Mouse (Mus musculus): ENCODE results near the gene Lhfpl2. TPM values are rescaled to one million over a fixed set of nuclear protein-coding genes. Genes with fewer than 3 reads are reported as not detected.

Gene Lhfpl2
- total RNA-seq, 1 experiment from 2014 or later, result 8.1 TPM

DNA sequence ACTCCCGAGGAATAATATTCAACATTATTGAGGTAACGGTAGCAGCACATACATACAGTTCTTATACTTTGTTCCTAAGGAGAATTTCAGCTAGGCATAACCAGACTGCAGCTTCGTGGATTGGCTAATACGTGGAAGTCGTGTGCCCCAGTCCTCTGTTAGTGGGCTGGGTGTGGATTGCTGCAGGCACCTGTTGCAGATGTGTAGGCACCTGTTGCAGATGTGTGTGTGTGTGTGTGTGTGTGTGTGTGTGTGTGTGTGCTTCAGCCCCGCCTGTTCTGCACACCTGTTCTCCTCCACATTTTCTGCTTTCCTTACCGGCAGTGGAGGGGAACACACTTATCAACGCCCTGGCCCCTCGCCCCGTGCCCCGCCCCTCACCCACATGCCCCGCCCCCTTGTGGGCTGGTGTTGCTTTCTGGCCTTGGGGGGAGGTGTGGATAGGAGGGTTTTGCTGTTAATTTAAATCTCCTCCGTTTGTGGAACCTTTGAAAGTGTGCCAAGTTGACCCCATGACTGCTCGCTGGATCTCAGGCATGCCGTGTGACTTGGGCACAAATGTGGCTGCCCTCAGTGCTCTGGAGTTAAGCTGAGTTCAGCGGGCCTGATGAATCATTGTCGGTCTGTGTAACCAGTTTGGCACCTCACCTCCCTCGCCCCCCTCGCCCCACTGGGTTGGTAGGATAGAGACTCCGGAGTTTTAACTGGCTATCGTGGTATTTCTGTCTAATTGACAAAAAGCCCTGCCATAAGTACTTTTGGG is 4.9 kb downstream of the Lhfpl2 start:
- peak in 1 of 2 experiments; percentile 27; a peak in 1 of 4 replicates for ATAC-seq (replicated peaks in 1 of 2; ENCODE audit: insufficient read depth in 1 of 2, low FRiP score in 2 of 2, low TSS enrichment in 1 of 2, low read depth in 1 of 2, poor library complexity in 2 of 2, severe bottlenecking in 2 of 2)

DNA sequence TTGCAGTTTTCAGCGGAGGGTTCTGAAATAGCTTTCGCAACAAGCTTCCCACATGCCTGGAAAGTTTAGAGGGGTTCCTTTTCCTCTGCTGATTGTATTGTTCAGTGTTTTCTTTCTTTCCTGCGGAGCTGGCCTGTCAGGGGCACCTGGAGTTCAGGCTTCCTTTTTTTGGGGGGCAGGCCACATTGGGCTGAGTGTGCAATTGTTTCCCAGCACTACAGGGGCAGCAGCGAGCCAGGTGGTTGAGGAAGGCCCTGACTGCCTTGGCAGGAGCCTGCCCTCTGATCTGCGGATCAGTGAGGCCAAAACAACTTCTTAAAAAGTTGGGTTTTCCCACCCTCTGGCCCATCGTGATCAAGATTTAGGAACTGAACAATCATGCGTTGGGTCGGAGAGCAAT is 5.6 kb downstream of the Lhfpl2 start:
- peak; percentile 87 to 88 for ATAC-seq (replicated peaks in 1 of 2; ENCODE audit: insufficient read depth in 1 of 2, low FRiP score in 2 of 2, low TSS enrichment in 1 of 2, low read depth in 1 of 2, poor library complexity in 2 of 2, severe bottlenecking in 2 of 2)

- ATAC-seq (replicated peaks in 1 of 2; ENCODE audit: insufficient read depth in 1 of 2, low FRiP score in 2 of 2, low TSS enrichment in 1 of 2, low read depth in 1 of 2, poor library complexity in 2 of 2, severe bottlenecking in 2 of 2), result no peak
These were observed 7.0 kb downstream of the Lhfpl2 start for GRCm38 (mm10) chr13:94064571-94064970.

- 0 out of 4 replicates have a peak, but pooled peaks of 1 of the 2 experiments have one; percentile 14 for ATAC-seq (replicated peaks in 1 of 2; ENCODE audit: insufficient read depth in 1 of 2, low FRiP score in 2 of 2, low TSS enrichment in 1 of 2, low read depth in 1 of 2, poor library complexity in 2 of 2, severe bottlenecking in 2 of 2)
These were observed 7.9 kb downstream of the Lhfpl2 start for GRCm38 (mm10) chr13:94065276-94066050.

- ATAC-seq (replicated peaks in 1 of 2; ENCODE audit: insufficient read depth in 1 of 2, low FRiP score in 2 of 2, low TSS enrichment in 1 of 2, low read depth in 1 of 2, poor library complexity in 2 of 2, severe bottlenecking in 2 of 2), result no peak
These were observed 9.2 kb downstream of the Lhfpl2 start for GRCm38 (mm10) chr13:94066626-94067275.

DNA sequence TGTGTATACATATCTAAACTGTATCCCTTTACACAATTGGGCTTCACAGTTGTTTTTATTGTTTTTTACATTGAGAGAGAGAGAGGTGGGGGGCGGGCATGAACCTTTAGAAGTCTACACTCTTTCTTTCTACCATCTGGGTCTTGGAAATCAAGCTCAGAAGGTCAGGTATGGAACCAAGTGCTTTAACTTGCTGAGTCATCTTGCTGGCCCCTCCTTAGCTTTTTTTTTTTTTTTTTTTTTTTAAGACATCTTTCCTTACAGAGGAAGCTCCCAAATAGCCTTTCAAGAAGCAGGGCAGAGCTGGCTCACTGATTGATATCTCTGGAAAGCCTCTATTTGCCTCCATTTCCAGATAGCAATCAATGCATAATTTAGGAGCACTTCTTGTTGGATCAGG is 10.7 kb downstream of the Lhfpl2 start:
- no peak for ATAC-seq (replicated peaks in 1 of 2; ENCODE audit: insufficient read depth in 1 of 2, low FRiP score in 2 of 2, low TSS enrichment in 1 of 2, low read depth in 1 of 2, poor library complexity in 2 of 2, severe bottlenecking in 2 of 2)

DNA sequence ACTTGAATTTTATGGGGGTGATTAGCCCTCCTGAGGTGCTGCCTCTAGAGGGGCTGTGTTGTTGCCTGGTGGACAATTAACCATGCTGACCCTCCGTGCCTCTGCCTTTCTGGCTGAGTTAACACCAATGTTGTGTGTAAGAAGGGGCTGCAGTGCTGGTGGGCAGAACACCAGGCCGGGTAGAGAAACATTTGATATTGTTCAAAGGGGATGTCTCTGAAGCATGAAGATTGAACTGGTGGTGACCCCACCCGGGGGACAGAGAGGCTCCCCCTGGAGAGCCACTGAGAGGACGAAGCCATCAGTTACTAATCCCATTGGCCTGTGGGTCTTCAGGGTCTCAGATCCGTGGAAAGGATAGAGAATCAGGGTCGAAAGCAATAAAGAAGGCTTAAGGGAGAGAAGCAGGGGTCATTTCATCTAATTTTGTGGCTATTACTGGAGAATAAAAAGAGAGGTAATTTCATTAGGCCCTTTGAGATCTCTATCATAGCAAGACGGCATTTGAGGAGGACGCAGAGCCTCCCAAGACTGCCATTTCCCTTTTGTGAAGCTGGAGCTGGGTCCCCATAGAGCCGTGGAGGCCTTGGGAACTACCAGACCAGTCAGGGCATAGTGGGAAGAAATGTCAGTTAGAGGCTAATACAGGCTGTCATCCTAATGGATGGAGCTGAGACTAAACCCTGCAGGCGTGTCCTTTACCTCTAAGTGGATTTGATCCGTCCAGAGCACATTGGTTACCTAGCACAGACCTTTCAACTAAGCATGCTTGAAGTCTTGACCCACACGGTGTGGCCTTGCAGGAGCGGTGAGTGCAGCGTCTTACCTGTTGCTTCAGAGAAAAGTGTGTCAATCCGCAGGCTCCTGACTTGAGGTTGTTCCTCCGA is 12.1 kb downstream of the Lhfpl2 start:
- no peak for ATAC-seq (replicated peaks in 1 of 2; ENCODE audit: insufficient read depth in 1 of 2, low FRiP score in 2 of 2, low TSS enrichment in 1 of 2, low read depth in 1 of 2, poor library complexity in 2 of 2, severe bottlenecking in 2 of 2)

DNA sequence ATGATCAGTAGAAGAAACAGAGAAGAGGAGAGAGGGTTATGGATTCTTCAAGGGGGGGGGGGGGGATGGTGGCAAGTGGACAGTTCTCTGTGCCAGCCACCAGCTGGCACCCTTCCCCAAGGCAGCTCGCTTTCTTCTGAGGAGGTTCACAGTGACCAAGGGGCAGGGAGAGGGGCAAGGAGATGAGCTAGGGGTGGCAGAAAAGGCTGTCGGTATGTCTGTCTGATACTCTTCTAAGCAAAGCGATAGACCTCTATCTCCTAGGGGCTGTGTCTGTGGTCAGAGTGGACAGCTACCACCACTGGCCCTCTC is 12.7 kb downstream of the Lhfpl2 start:
- ATAC-seq (replicated peaks in 1 of 2; ENCODE audit: insufficient read depth in 1 of 2, low FRiP score in 2 of 2, low TSS enrichment in 1 of 2, low read depth in 1 of 2, poor library complexity in 2 of 2, severe bottlenecking in 2 of 2), result no peak

DNA sequence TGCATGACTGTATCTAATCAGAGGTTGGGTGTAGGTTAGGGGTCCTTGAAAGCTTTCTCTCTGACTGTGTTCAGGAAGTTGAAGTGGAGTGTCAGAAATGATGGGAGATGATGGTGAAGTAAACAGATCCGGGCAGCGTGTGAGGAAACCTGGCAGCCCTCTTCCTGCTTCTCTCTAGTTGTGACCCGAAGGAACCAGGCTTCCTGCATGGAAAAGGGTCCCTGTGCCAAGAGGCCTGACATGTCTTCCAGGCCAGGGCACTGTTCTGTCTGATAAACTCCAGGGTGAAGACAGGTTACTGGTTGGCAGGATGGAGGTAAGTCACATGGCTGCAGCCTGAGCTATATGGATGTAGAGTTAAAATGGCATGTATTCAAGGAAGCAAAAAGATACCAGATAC is 13.3 kb downstream of the Lhfpl2 start:
- ATAC-seq (replicated peaks in 1 of 2; ENCODE audit: insufficient read depth in 1 of 2, low FRiP score in 2 of 2, low TSS enrichment in 1 of 2, low read depth in 1 of 2, poor library complexity in 2 of 2, severe bottlenecking in 2 of 2), result no peak

- ATAC-seq (replicated peaks in 1 of 2; ENCODE audit: insufficient read depth in 1 of 2, low FRiP score in 2 of 2, low TSS enrichment in 1 of 2, low read depth in 1 of 2, poor library complexity in 2 of 2, severe bottlenecking in 2 of 2), result no peak
These were observed 15.6 kb downstream of the Lhfpl2 start for GRCm38 (mm10) chr13:94073046-94073715.

DNA sequence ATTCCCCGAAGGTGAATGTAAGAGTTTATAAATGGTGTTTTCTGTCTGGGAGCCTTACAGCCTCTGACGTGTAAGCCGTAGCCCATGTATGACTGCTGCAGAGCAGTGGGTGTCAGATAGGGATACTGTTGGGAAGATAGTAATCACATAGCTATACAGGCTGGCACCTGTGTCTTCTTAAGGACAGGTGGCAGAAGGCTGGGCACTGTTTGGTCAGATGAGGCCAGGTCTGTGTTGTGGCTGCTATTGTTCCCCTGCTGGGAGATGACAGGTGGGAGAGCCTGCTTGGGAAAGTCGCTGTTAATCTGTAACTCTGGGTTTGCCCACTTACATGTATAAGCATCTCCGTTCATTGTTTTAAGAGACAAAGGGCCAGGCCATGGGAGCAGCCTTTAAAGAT is 16.1 kb downstream of the Lhfpl2 start:
- ATAC-seq (replicated peaks in 1 of 2; ENCODE audit: insufficient read depth in 1 of 2, low FRiP score in 2 of 2, low TSS enrichment in 1 of 2, low read depth in 1 of 2, poor library complexity in 2 of 2, severe bottlenecking in 2 of 2), result no peak

- no peak for ATAC-seq (replicated peaks in 1 of 2; ENCODE audit: insufficient read depth in 1 of 2, low FRiP score in 2 of 2, low TSS enrichment in 1 of 2, low read depth in 1 of 2, poor library complexity in 2 of 2, severe bottlenecking in 2 of 2)
These were observed 17.6 kb downstream of the Lhfpl2 start for GRCm38 (mm10) chr13:94075181-94075580.

DNA sequence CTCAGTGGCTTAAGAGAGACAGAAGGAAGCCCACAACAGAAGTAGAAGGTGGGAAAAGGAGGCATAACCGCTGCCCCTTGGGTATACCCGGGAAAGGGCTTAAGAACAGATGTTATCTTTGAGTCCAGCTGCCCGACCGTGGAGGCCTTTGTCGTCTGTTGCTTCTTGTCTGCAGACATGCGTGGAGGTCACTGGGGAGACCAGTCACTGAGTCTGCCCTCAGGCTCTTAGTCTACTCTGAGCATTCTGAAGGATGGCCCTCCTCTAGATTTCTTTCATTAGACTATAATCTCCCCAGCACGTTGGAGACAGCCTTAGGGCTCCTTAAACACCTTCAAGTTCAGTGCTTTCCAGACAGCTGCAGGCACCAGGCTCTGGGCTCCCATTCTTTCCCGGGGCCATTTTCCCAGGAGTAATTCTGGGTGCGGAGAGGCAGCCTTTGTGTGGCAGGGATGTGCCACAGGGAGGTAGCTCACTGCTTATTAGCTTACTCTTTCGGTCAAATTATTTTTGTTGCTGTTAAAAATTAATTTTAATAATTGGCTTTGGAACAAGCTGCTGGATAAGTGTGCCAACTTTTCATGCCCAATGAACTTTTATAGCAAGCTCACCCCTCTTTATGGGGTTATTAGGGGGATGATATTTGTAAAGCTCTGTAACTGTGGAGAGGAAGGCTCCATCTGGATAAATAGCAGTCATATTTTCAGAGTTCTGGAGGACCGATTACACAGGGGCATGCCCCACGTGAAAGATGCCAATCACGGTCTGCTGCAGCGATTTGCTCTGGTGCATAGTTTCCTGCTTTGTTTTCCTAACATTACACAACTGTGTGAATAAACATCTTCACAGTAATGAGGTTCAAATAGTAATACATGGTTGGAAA is 19.8 kb downstream of the Lhfpl2 start:
- no peak for ATAC-seq (replicated peaks in 1 of 2; ENCODE audit: insufficient read depth in 1 of 2, low FRiP score in 2 of 2, low TSS enrichment in 1 of 2, low read depth in 1 of 2, poor library complexity in 2 of 2, severe bottlenecking in 2 of 2)

DNA sequence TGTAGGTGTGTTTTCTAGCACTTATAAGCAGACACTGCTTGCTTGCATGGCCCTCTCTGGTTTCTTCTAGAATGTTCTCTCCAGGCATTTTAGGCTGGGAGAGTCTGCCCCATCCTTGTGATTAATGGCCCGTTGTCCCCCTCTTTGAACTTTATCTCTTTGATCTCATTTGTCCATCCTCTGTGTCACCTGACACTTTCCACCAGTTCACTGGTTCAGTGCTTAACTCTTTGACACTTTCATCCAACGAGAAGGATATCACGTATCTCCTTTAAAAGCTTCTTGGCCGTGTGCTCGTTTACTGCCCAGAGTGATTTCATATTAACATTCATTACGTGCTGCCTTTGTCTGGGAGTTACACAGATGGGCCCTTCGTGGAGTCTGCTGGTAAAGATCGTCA is 25.6 kb downstream of the Lhfpl2 start:
- no peak for ATAC-seq (replicated peaks in 1 of 2; ENCODE audit: insufficient read depth in 1 of 2, low FRiP score in 2 of 2, low TSS enrichment in 1 of 2, low read depth in 1 of 2, poor library complexity in 2 of 2, severe bottlenecking in 2 of 2)

- no peak for ATAC-seq (replicated peaks in 1 of 2; ENCODE audit: insufficient read depth in 1 of 2, low FRiP score in 2 of 2, low TSS enrichment in 1 of 2, low read depth in 1 of 2, poor library complexity in 2 of 2, severe bottlenecking in 2 of 2)
These were observed 26.9 kb downstream of the Lhfpl2 start for GRCm38 (mm10) chr13:94084220-94085126.
